Mouse (Mus musculus): ENCODE results near the gene Pgap2.

Pgap2 gene

GRCm38 (mm10) chr7:102209756-102210721 lies at the start of gene Pgap2, which contains the start of gene Nup98:
TSS of gene Pgap2 (plus strand) at chr7:102210208.
TSS of gene Nup98 (minus strand) at chr7:102210176.
- in situ Hi-C loops (cut with MseI, MboI), result no loop called here

GRCm38 (mm10) chr7:102170300-102170699 lies 39.7 kb upstream of the Pgap2 start:
- in situ Hi-C loops (cut with MseI, MboI), result no loop called here

GRCm38 (mm10) chr7:102183849-102184248 lies 26.2 kb upstream of the Pgap2 start:
- in situ Hi-C loops (cut with MseI, MboI), result no loop called here

- in situ Hi-C loops (cut with MseI, MboI), result no loop called here
Measured at GRCm38 (mm10) chr7:102192356-102192755, 17.7 kb upstream of the Pgap2 start.

GRCm38 (mm10) chr7:102200576-102200975 lies 9.4 kb upstream of the Pgap2 start:
- in situ Hi-C loops (cut with MseI, MboI), result no loop called here

- in situ Hi-C loops (cut with MseI, MboI), result no loop called here
Measured at GRCm38 (mm10) chr7:102200996-102201785, 8.8 kb upstream of the Pgap2 start.

GRCm38 (mm10) chr7:102204296-102204857 lies 5.6 kb upstream of the Pgap2 start:
- in situ Hi-C loops (cut with MseI, MboI), result no loop called here

GRCm38 (mm10) chr7:102205646-102206045 lies 4.4 kb upstream of the Pgap2 start:
- in situ Hi-C loops (cut with MseI, MboI), result no loop called here

- in situ Hi-C loops (cut with MseI, MboI), result no loop called here
Measured at GRCm38 (mm10) chr7:102208806-102209363, 1.1 kb upstream of the Pgap2 start.

- in situ Hi-C loops (cut with MseI, MboI), result no loop called here
Measured at GRCm38 (mm10) chr7:102211071-102211470, 1.1 kb downstream of the Pgap2 start.

- in situ Hi-C loops (cut with MseI, MboI), result no loop called here
Measured at GRCm38 (mm10) chr7:102221899-102222298, 11.9 kb downstream of the Pgap2 start.

GRCm38 (mm10) chr7:102222336-102222735 lies 12.3 kb downstream of the Pgap2 start:
- in situ Hi-C loops (cut with MseI, MboI), result no loop called here

GRCm38 (mm10) chr7:102222830-102223556 lies 13.0 kb downstream of the Pgap2 start:
- in situ Hi-C loops (cut with MseI, MboI), result no loop called here

- in situ Hi-C loops (cut with MseI, MboI), result no loop called here
Measured at GRCm38 (mm10) chr7:102223883-102224738, 14.1 kb downstream of the Pgap2 start.

GRCm38 (mm10) chr7:102226051-102226450 lies 16.0 kb downstream of the Pgap2 start:
- in situ Hi-C loops (cut with MseI, MboI), result no loop called here

GRCm38 (mm10) chr7:102228049-102228670 lies 18.2 kb downstream of the Pgap2 start:
- in situ Hi-C loops (cut with MseI, MboI), result no loop called here

GRCm38 (mm10) chr7:102229814-102230213 lies 19.8 kb downstream of the Pgap2 start:
- in situ Hi-C loops (cut with MseI, MboI), result no loop called here

GRCm38 (mm10) chr7:102233059-102233458 lies 23.1 kb downstream of the Pgap2 start:
- in situ Hi-C loops (cut with MseI, MboI), result no loop called here

- in situ Hi-C loops (cut with MseI, MboI), result no loop called here
Measured at GRCm38 (mm10) chr7:102238686-102239286, 28.8 kb downstream of the Pgap2 start.
